Mouse (Mus musculus) liver, adult 2 months (tissue): ENCODE measurements around the gene Klf2. TPM values are rescaled to one million over a fixed set of nuclear protein-coding genes. Genes with fewer than 3 reads are reported as not detected.

Source experiments
- DNase-seq: peaks from one replicate; pipeline ENCODE4 v3.0.0-alpha.2; 2011; ENCODE audit warnings: low read depth, low spot score; ENCODE audit errors: extremely low read depth
- H3K27ac ChIP-seq: fragments of 200-500 bp; replicated peaks from 2 replicates; pipeline ENCODE4 v1.5.1; 2012; ENCODE audit warnings: low read depth, mild to moderate bottlenecking, control low read depth, inconsistent platforms, low read length; ENCODE audit not compliant: insufficient read depth
- H3K27me3 ChIP-seq: fragments of 200-500 bp; 2 replicates; pipeline ENCODE4 v1.6.1; 2012; ENCODE audit warnings: mild to moderate bottlenecking, moderate library complexity, low read length, inconsistent platforms; ENCODE audit not compliant: control insufficient read depth, insufficient read depth
- H3K36me3 ChIP-seq: fragments of 200-500 bp; 2 replicates; pipeline ENCODE4 v1.6.1; 2012; ENCODE audit warnings: low read length, inconsistent platforms; ENCODE audit not compliant: control insufficient read depth, insufficient read depth
- H3K4me1 ChIP-seq: fragments of 200-500 bp; 2 replicates; pipeline ENCODE4 v1.6.1; 2011; ENCODE audit warnings: low read length; ENCODE audit not compliant: control insufficient read depth, insufficient read depth
- H3K4me3 ChIP-seq: fragments of 200-500 bp; 2 replicates; pipeline ENCODE4 v1.5.1; 2011; ENCODE audit warnings: low read depth, mild to moderate bottlenecking, control low read depth, low read length, moderate library complexity; ENCODE audit not compliant: insufficient read depth
- H3K79me2 ChIP-seq: fragments of 200-500 bp; 2 replicates; pipeline ENCODE4 v1.6.1; 2012; ENCODE audit warnings: inconsistent platforms, mild to moderate bottlenecking, low read length, moderate library complexity; ENCODE audit not compliant: control insufficient read depth, insufficient read depth
- H3K9ac ChIP-seq: fragments of 200-500 bp; 2 replicates; pipeline ENCODE4 v1.6.1; 2012; ENCODE audit warnings: low read depth, mild to moderate bottlenecking, control low read depth, inconsistent platforms, low read length
- CTCF ChIP-seq: fragments of 200-500 bp; IDR thresholded peaks from 2 replicates; pipeline ENCODE4 v1.5.1; 2011; ENCODE audit warnings: low read depth, low read length, control low read depth
- POLR2A ChIP-seq: fragments of 200-500 bp; IDR thresholded peaks from 2 replicates; pipeline ENCODE4 v1.6.1; 2011; ENCODE audit warnings: low read length, control low read depth; ENCODE audit not compliant: insufficient read depth; ENCODE audit errors: extremely low read depth
- WGBS: fragments of 180-500 bp; shearing (Covaris S2); methylation state at CpG from one replicate; pipeline ENCODE4 v1.1.7; 2018; 5-methylcytosine and 5-hydroxymethylcytosine counted together
- polyA plus RNA-seq: library from polyadenylated mRNA; depleted of rRNA; stranded (reverse); fragments of >200 nt; gene quantifications from 2 replicates; pipeline ENCODE4 v1.2.3, GENCODE M21; 2012; rRNA removed
- total RNA-seq: library from RNA; depleted of rRNA; stranded (reverse); fragments of >200 nt; gene quantifications from 2 replicates; pipeline ENCODE4 v1.2.3, GENCODE M21; 2014; rRNA removed

The Klf2 gene
- total RNA-seq (2.7 and 2.8 TPM in 2 replicates), polyA plus RNA-seq (4.4 and 6.0 TPM in 2 replicates)

DNA sequence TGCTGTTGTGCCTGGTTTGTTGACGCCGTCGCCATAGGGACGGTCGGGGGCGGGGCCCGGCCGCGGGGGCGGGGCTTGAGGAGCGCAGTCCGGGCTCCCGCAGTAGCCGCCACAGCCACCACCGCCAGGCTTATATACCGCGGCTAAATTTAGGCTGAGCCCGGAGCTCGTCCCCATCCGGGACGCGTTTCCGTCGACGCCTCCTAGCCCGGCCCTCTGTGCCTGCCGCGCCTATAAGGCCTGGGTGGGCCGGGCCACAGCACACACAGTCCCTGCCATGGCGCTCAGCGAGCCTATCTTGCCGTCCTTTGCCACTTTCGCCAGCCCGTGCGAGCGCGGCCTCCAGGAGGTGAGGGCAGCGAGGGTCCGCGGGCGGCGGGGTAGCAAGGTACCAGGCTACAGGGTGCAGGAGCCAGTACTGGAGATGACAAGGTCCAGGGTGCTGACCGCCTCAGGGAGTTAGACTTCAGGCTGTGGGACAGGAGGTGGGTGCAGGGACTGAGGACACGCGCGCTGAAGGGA is at the start of gene Klf2:
TSS of gene Klf2 (plus strand) at position 233 of the 522 bp plus-strand sequence.
- H3K4me3 ChIP-seq, result peak within 1 kb of the TSS; percentile 69
- under 1% methylated on average over 46 of the region's 46 CpGs for WGBS
- no peaks in the 10 kb centered on the region for H3K27me3 ChIP-seq
- peaks cover 4% of the 10 kb centered on the region; the same call in 1 of the 2 replicates for H3K36me3 ChIP-seq
- no peak for TF ChIP-seq CTCF
- TF ChIP-seq POLR2A, result peak; percentile 98
- peaks cover 3% of the 10 kb centered on the region; the same call in 1 of the 2 replicates for H3K4me1 ChIP-seq
- peak; percentile 78 for DNase-seq
- peak within 1 kb of the TSS; percentile 59 for H3K27ac ChIP-seq
- peak within 1 kb of the TSS; percentile 90 for H3K9ac ChIP-seq
- H3K79me2 ChIP-seq, result peaks cover 9% of the 10 kb centered on the region; the same call in 1 of the 2 replicates

- H3K9ac ChIP-seq, result no peak overlapping the region
- H3K36me3 ChIP-seq, result no peaks in the 10 kb centered on the region
- DNase-seq, result no peak
- H3K27ac ChIP-seq, result no peak overlapping the region
- no peaks in the 10 kb centered on the region for H3K79me2 ChIP-seq
- no peak overlapping the region for H3K4me3 ChIP-seq
- H3K4me1 ChIP-seq, result no peaks in the 10 kb centered on the region; the same call in 1 of the 2 replicates
- TF ChIP-seq POLR2A, result no peak
- no peak for TF ChIP-seq CTCF
- no peaks in the 10 kb centered on the region for H3K27me3 ChIP-seq
- WGBS, result 93% methylated on average over 12 of the region's 12 CpGs
These were observed 48.2 kb upstream of the Klf2 start for GRCm38 (mm10) chr8:72270606-72271005.

DNA sequence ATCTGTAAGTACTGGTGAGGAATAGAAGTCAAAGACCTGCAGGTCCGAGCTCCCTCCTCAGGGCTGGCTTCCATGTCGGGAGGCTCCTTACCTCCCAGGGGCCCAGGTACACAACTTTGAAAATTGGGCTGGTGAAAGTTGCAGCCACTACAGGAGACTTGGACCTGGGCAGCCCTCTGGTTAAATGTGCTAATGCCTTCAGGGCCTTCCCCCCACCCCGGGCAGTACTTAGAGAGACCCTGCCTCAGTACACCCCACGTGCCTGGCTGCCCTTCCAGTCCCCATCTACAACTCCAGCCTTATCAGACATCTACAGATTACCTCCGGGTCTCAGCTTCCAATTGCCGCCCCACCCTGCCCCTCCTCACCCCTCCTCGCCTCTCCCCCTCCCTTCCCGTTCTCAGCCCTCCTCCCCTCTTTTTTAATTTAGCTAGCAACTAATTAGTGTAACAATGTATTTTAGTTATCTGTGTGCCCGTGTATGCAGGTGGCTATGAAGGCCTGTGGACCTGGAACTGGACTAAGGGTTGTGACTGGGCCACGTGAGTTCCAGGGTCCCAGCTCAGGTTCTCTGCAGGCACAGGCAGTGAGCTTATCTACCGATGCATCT is 47.7 kb upstream of the Klf2 start:
- H3K9ac ChIP-seq, result no peak overlapping the region
- no peak for TF ChIP-seq POLR2A
- TF ChIP-seq CTCF, result no peak
- H3K36me3 ChIP-seq, result no peaks in the 10 kb centered on the region
- no peak overlapping the region for H3K4me3 ChIP-seq
- 89% methylated on average over 11 of the region's 11 CpGs for WGBS
- H3K4me1 ChIP-seq, result no peaks in the 10 kb centered on the region; the same call in 1 of the 2 replicates
- no peak overlapping the region for H3K27ac ChIP-seq
- DNase-seq, result no peak
- H3K27me3 ChIP-seq, result no peaks in the 10 kb centered on the region
- H3K79me2 ChIP-seq, result no peaks in the 10 kb centered on the region

DNA sequence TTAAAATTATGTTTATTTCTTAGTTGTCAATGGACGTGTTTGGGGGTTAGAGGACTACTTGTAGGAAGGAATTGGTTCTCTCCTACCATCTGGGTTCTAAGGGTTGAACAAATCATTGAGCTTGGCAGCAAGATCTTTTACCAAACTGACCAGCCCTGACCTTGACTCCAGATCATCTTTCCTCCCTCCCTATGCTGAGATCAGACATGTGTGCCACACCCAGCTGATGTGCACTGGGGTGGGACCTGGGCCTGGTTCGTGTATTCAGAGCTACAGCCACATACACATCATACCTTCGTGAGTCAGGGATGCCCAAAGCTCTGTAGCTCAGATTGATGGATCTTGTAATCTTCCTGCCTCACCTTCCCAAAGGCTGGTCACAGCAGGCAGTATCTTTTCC is 47.1 kb upstream of the Klf2 start:
- Histone ChIP-seq H3K36me3 (no peaks in the 10 kb centered on the region), H3K27me3 (no peaks in the 10 kb centered on the region), H3K4me3 (no peak overlapping the region), H3K9ac (no peak overlapping the region), H3K79me2 (no peaks in the 10 kb centered on the region), H3K27ac (no peak overlapping the region), H3K4me1 (no peaks in the 10 kb centered on the region; the same call in 1 of the 2 replicates)
- DNase-seq, result no peak
- TF ChIP-seq POLR2A, result no peak
- no peak for TF ChIP-seq CTCF
- WGBS, result 79% methylated on average over 3 of the region's 3 CpGs

DNA sequence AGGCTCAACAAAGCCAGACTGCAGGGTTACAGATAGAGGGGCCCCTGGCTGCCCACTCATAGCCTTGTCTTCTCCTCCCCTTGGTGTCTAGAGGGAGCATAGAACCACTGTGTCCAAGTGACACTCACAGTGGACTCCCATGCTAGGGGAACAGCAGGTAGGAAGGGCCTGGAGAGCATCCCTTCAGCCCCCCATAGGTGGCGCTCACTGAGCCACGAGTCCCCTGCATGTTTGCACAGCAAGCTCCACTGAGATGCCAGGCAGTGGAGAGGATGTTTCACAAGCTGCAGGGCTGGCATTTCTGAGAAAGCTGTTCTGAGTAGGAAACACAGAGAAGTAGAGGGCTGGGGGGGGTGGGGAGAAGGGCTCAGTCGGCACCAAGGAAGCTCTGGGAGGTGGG is 46.5 kb upstream of the Klf2 start:
- Histone ChIP-seq H3K27me3 (no peaks in the 10 kb centered on the region), H3K9ac (no peak overlapping the region), H3K4me3 (no peak overlapping the region), H3K79me2 (no peaks in the 10 kb centered on the region), H3K4me1 (no peaks in the 10 kb centered on the region; the same call in 1 of the 2 replicates), H3K27ac (no peak overlapping the region), H3K36me3 (no peaks in the 10 kb centered on the region)
- 38% methylated on average over 3 of the region's 3 CpGs for WGBS
- peak; percentile 25 for DNase-seq
- peak; percentile 81 for TF ChIP-seq CTCF
- TF ChIP-seq POLR2A, result no peak

DNA sequence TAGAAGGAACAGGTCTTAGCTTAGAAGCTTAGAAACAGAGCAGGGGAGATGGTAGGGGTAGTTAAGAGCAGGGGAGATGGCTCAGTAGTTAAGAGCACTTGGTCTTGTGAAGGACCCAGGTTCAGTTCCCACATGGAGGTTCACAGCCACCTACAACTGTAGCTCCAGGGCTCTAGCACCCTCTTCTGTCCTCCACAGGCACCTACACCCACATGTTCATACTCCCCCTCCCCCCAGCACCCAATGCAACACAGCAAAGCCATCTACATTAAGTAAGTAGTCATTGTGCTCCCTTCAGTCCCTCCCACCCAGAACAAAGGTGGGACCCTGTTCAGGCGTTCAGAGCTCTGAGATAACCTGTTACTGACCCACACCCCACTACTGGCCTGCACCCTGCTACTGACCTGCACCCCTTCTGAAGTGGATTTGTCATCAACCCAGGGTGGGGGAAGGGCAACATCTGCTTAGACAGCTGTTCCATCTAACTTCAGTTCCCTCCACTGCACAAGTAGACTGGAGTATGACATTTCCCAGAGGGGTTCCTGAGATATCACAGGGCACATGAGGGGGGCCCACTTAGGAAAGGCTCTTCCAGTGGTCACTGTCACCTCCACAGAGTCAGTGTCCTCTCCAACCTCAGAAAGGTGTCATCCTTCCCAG is 45.6 kb upstream of the Klf2 start:
- Histone ChIP-seq H3K9ac (no peak overlapping the region), H3K79me2 (no peaks in the 10 kb centered on the region), H3K27ac (no peak overlapping the region), H3K36me3 (no peaks in the 10 kb centered on the region), H3K4me3 (no peak overlapping the region), H3K27me3 (no peaks in the 10 kb centered on the region), H3K4me1 (no peaks in the 10 kb centered on the region)
- no peak for DNase-seq
- TF ChIP-seq POLR2A, result no peak
- TF ChIP-seq CTCF, result no peak
- WGBS, result 93% methylated on average over 1 of the region's 1 CpGs
